Mouse (Mus musculus): Measurements from ENCODE around the gene Nos1. TPM values are rescaled to one million over a fixed set of nuclear protein-coding genes. Genes with fewer than 3 reads are reported as not detected.

Gene Nos1
- polyA plus RNA-seq, 1 experiment from 2014 or later, result 7.2 TPM

DNA sequence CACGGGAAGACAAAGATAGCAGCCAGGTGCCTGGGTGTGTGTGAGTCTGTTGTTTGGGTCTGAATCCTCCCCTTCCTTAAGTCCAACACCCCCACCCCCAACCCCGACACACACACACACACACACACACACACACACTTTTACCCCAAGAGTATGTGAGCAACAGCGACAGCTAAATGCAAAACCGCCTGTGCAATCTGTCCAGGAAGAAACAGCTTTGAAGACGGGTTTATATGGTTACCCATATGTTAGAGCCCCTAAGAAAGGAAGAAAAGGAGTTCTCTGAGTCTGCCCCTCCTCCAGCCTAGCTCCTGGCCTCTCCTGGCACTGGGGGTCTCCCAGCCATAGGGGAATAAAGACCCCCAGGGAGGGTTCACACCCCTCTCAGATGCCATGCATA is 60.2 kb downstream of the Nos1 start:
- peak overlapping the region; percentile 70 for H3K4me2 ChIP-seq (replicated peaks)
- peaks cover 15% of the 10 kb centered on the region; the same call in 1 of the 2 replicates for H3K27me3 ChIP-seq
- peak overlapping the region; percentile 45; the same call in 1 of the 2 replicates for H3K4me3 ChIP-seq
- peak overlapping the region; percentile 86 for H3K27ac ChIP-seq (replicated peaks)
- 0 out of 2 replicates have a peak overlapping the region, but pooled peaks have one; percentile 49 for H3K9ac ChIP-seq (replicated peaks)
- no peaks in the 10 kb centered on the region for H3K9me3 ChIP-seq
- 18% methylated on average over 5 of the region's 5 CpGs for WGBS
- peak; percentile 38; the same call in 1 of the 2 replicates for ATAC-seq (replicated peaks)
- no peaks in the 10 kb centered on the region for H3K36me3 ChIP-seq
- peaks cover 45% of the 10 kb centered on the region for H3K4me1 ChIP-seq

DNA sequence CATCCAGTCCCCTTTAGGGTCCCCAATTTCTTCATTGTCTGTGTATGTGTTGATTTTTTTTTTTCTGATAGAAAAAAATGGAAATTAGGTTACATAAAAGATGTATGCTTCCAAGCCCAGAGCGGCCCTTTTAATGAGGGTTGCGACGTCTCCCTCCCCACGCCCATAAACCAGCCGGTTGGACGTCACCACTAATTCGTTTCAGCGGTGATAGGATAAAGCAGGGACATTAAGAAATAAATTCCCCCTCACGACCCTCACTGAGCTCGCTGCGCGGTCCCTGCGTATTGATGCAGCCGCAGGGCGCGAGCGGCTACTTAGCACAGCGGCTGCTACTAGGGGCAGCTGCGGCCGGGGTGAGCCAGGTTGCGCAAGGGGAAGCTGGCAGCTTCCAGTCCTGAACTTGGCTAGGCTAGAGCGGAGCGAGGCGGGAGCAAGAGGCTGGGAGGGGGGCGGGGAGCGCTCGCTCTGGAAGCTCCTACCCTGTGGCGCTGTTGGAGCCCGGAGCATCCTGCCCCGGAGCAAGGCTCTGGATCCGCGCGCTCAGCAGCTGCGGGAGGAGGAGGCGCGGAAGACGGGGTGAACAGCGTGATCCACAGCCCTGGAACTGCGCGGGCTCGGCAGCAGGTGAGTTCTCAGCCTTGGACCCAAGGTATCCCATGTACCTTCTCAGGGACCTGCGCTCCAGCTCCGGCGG is 61.0 kb downstream of the Nos1 start:
- peaks cover 15% of the 10 kb centered on the region; the same call in 1 of the 2 replicates for H3K27me3 ChIP-seq
- under 1% methylated on average over 41 of the region's 44 CpGs for WGBS
- H3K27ac ChIP-seq (replicated peaks), result peak overlapping the region; percentile 86
- H3K4me3 ChIP-seq, result peak overlapping the region; percentile 45
- H3K4me2 ChIP-seq (replicated peaks), result peak overlapping the region; percentile 70
- H3K9ac ChIP-seq (replicated peaks), result peak overlapping the region; percentile 49
- H3K36me3 ChIP-seq, result no peaks in the 10 kb centered on the region
- H3K9me3 ChIP-seq, result no peaks in the 10 kb centered on the region
- peak; percentile 72 for ATAC-seq (replicated peaks)
- H3K4me1 ChIP-seq, result peaks cover 45% of the 10 kb centered on the region

DNA sequence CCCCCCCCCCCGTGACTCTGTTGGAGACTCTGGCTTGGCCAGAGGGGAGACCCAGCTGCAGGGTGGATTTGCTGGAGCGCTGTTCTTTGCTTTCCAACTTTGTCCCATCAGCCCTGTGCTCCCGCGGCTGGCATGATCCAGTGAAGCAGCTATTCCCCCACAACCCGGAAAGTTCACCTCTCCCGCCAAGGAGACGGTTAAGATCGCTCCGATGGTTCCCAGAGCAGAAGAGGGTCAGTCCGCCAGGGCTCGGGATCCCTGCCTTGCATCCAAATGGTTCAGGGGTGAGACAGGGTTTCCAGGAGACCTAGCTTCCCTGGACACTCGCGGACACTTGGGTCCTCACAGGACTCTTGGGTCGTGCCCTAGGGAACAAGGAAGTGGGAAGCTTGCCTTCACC is 61.9 kb downstream of the Nos1 start:
- WGBS, result 3% methylated on average over 14 of the region's 14 CpGs
- Histone ChIP-seq H3K4me3 (peak overlapping the region; percentile 45), H3K4me1 (peaks cover 39% of the 10 kb centered on the region), H3K4me2 (replicated peaks) (peak overlapping the region; percentile 70), H3K36me3 (no peaks in the 10 kb centered on the region), H3K9me3 (no peaks in the 10 kb centered on the region), H3K9ac (replicated peaks) (peak overlapping the region; percentile 49), H3K27me3 (peaks cover 15% of the 10 kb centered on the region; the same call in 1 of the 2 replicates), H3K27ac (replicated peaks) (no peak overlapping the region)
- ATAC-seq (replicated peaks), result no peak

DNA sequence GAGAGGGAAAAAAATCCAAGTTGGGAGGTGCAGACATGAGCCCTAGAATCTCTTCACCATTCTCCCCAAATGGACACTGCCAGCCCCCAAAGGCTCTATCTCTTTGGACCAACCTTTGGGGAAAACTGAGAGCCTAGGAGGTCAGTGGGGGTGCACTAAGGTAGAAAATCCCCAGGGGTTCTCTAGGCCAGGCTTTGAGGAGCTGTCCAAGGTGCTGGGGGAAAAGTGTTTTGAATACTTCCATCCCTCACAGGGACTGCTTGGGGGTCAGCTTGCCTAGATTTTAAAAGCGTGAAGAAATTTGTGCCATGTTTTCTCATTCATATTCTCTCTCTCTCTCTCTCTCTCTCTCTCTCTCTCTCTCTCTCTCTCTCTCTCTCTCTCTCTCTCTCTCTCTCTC is 63.8 kb downstream of the Nos1 start:
- peaks cover 15% of the 10 kb centered on the region; the same call in 1 of the 2 replicates for H3K27me3 ChIP-seq
- no peak overlapping the region for H3K9ac ChIP-seq (replicated peaks)
- no peak overlapping the region for H3K27ac ChIP-seq (replicated peaks)
- no peak overlapping the region for H3K4me3 ChIP-seq
- no peak overlapping the region for H3K4me2 ChIP-seq (replicated peaks)
- H3K9me3 ChIP-seq, result no peaks in the 10 kb centered on the region
- peaks cover 34% of the 10 kb centered on the region for H3K4me1 ChIP-seq
- WGBS, result 21% methylated on average over 1 of the region's 1 CpGs
- H3K36me3 ChIP-seq, result no peaks in the 10 kb centered on the region
- ATAC-seq (replicated peaks), result no peak

DNA sequence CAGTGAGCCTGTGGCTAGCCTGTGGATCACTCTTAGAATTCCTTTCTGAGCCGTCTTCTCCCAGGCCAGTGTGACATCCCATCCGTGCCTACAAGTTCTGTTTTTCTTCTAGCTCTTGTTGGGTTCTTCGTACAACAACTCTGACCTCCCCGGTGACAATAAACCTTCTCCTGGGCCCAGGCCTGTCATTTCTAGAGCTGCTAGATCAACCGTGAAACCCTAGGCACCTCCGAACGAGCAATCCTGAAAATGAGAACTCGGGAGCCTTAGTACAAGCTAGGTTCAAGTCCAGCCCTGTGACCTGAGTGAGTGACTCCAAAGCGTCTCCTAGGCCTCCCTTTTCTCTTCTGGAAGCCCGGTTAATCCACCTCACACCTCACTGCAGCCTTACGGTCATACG is 69.6 kb downstream of the Nos1 start:
- Histone ChIP-seq H3K9me3 (no peaks in the 10 kb centered on the region), H3K4me3 (no peak overlapping the region), H3K4me1 (no peaks in the 10 kb centered on the region), H3K27me3 (no peaks in the 10 kb centered on the region), H3K9ac (replicated peaks) (no peak overlapping the region), H3K36me3 (no peaks in the 10 kb centered on the region), H3K4me2 (replicated peaks) (no peak overlapping the region), H3K27ac (replicated peaks) (no peak overlapping the region)
- ATAC-seq (replicated peaks), result no peak
- 76% methylated on average over 12 of the region's 12 CpGs for WGBS

DNA sequence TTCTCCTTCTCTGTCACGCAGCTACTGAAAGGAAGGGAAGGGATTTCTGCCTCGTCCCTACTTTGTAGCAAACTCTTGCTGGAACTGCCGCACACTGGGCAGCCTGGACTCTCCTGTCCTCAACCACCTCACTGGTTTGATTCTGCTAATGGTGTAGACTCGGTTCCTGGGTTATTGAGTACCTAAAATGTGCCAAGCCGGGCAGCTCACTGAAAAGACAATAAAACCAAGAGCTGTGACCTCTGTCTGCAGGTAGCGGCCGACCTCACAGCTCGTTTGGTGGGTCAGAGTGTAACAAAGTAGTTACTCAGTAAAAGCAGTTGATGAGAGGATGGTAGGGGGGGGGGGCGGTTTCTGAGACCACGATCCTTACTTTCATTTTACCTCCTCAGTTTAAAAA is 72.9 kb downstream of the Nos1 start:
- WGBS, result 63% methylated on average over 10 of the region's 10 CpGs
- no peaks in the 10 kb centered on the region for H3K27me3 ChIP-seq
- ATAC-seq (replicated peaks), result no peak

DNA sequence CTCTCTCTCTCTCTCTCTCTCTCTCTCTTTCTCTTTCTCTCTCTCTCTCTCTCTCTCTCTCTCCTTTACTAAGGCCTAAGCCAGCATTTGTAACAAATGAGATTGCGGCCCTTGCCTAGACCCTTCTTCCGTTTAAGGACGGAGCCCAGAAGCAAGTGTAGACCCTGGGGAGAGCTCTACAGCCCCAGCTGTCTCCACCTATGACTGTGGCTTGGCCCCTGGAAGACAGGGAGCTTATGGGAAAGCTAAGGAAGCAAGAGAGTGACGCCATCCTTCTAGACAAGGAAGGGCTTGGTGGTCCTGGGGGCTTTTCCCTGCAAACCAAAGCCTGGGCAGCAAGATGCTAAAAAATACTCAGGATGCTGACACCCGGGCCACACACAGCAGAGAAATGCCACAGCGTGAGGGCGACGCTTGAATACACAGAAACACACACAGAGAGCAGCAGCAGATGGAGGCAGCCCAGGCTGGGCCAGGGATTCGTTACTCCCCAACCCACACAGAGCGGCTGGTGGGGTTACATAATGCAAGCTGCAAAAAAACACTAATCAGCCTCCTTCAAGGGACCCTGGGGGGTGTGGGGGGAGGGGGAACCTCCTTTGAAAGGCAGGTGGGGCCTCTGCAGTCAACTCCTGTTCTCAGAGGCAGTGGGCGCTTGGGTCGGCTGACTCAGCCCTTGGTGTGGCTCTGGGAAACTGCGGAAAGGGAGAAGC is 83.9 kb downstream of the Nos1 start:
- Histone ChIP-seq H3K9ac (replicated peaks) (peak overlapping the region; percentile 13; the same call in 1 of the 2 replicates), H3K4me2 (replicated peaks) (0 out of 2 replicates have a peak overlapping the region, but pooled peaks have one; percentile 5), H3K4me1 (peaks cover 8% of the 10 kb centered on the region), H3K27me3 (no peaks in the 10 kb centered on the region), H3K36me3 (0 out of 2 replicates have a peak, but pooled peaks cover 3% of the 10 kb centered on the region), H3K4me3 (no peak overlapping the region), H3K27ac (replicated peaks) (peak overlapping the region; percentile 54), H3K9me3 (no peaks in the 10 kb centered on the region)
- ATAC-seq (replicated peaks), result peak; percentile 81
- WGBS, result 10% methylated on average over 13 of the region's 13 CpGs

More for the DNA sequence above, 72.9 kb downstream of the Nos1 start:
- Histone ChIP-seq H3K4me3 (no peak overlapping the region), H3K36me3 (no peaks in the 10 kb centered on the region), H3K27ac (replicated peaks) (no peak overlapping the region), H3K9ac (replicated peaks) (no peak overlapping the region), H3K4me2 (replicated peaks) (no peak overlapping the region), H3K9me3 (no peaks in the 10 kb centered on the region), H3K4me1 (no peaks in the 10 kb centered on the region)

DNA sequence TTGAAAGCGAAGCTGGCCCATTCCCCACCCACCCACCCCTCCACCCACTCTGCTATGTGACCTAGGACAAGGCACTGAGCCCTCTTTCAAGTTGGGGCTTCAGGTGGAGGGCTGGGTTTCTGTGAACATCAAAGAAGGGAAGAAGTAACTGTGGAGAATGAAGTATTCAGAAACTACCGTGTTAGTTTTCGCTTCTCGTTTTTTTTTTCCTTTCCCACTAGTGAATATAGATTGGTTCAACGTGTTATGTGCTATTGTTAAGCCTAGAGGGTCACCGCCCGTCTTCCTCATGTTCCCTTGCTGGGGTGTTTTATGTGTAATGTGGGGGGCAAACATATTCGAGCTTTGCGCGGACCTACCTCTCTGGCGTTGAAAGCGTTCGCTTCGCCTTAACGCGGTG is 85.0 kb downstream of the Nos1 start:
- Histone ChIP-seq H3K9me3 (no peaks in the 10 kb centered on the region), H3K4me3 (no peak overlapping the region), H3K9ac (replicated peaks) (no peak overlapping the region), H3K27ac (replicated peaks) (no peak overlapping the region), H3K36me3 (0 out of 2 replicates have a peak, but pooled peaks cover 3% of the 10 kb centered on the region), H3K4me1 (peaks cover 8% of the 10 kb centered on the region), H3K4me2 (replicated peaks) (no peak overlapping the region), H3K27me3 (no peaks in the 10 kb centered on the region)
- 73% methylated on average over 16 of the region's 16 CpGs for WGBS
- no peak for ATAC-seq (replicated peaks)

DNA sequence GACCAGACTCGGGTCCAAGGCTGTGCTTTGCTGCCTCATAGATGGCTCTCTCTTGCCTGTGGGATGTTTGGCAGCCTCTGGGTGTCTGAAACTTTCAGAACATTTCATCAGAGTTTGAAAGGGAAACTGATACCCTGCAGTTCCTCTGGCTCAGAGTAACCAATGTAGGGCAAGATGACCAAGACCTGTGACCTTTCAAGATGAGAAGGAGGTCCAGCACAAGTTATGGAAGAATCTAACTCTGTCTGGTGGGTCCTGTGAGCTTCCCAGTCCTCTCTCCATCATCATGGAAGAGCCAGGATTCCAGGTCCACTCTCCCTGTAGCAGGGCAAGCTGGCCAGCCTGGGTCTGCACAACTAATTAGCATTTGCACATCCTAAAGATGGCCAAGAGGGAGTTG is 90.8 kb downstream of the Nos1 start:
- 73% methylated on average over 1 of the region's 1 CpGs for WGBS
- Histone ChIP-seq H3K27me3 (no peaks in the 10 kb centered on the region), H3K4me1 (peaks cover 8% of the 10 kb centered on the region)

DNA sequence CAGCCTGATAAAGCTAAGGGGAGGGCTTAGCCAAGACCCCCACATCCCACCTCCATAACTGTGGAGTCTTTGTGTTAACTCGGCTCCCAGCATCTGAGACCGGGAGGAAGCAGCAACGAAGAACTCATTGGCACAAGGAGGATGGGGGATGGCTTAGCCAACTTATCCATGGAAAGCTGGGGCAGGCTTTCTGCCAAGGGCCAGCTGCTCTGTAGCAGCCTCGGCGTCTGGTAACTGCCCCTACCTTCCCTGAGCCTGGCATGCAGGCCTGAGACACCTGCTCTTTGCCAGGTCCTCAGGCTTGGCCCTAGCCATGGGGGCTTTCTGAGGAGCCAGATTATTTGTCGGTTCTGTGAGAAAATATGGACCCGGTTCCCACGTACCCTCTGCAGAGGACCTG is 93.0 kb downstream of the Nos1 start:
- no peak overlapping the region for H3K27ac ChIP-seq (replicated peaks)
- H3K9ac ChIP-seq (replicated peaks), result no peak overlapping the region
- 65% methylated on average over 8 of the region's 8 CpGs for WGBS
- H3K9me3 ChIP-seq, result no peaks in the 10 kb centered on the region
- no peaks in the 10 kb centered on the region for H3K27me3 ChIP-seq
- H3K4me3 ChIP-seq, result no peak overlapping the region
- H3K4me1 ChIP-seq, result peaks cover 8% of the 10 kb centered on the region
- no peaks in the 10 kb centered on the region for H3K36me3 ChIP-seq
- ATAC-seq (replicated peaks), result no peak
- no peak overlapping the region for H3K4me2 ChIP-seq (replicated peaks)

More for the DNA sequence above, 90.8 kb downstream of the Nos1 start:
- no peak overlapping the region for H3K27ac ChIP-seq (replicated peaks)
- H3K9ac ChIP-seq (replicated peaks), result no peak overlapping the region
- H3K9me3 ChIP-seq, result no peaks in the 10 kb centered on the region
- H3K4me3 ChIP-seq, result no peak overlapping the region
- no peak for ATAC-seq (replicated peaks)
- 0 out of 2 replicates have a peak, but pooled peaks cover 3% of the 10 kb centered on the region for H3K36me3 ChIP-seq
- no peak overlapping the region for H3K4me2 ChIP-seq (replicated peaks)

DNA sequence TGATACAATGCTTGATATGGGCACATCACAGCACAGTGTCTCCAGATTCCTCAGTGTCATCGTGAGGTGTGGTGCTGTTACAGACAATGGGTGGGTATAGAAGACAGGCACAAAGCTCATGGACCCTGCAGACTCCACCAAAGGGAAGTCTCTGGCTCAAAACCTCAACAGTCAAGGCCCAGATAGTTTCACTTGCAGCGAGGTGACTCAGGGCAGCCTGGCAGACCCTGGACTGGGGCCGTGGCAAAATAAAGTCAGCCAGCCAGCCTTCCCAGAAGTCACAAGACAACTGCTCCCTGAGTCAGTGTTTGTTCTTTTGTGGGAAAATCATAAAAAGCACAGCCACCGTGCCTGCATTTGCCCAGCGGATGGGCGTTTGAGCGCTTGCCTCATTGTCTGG is 93.4 kb downstream of the Nos1 start:
- H3K9me3 ChIP-seq, result no peaks in the 10 kb centered on the region
- 71% methylated on average over 7 of the region's 7 CpGs for WGBS
- no peak overlapping the region for H3K9ac ChIP-seq (replicated peaks)
- no peaks in the 10 kb centered on the region for H3K36me3 ChIP-seq
- H3K27me3 ChIP-seq, result no peaks in the 10 kb centered on the region
- H3K4me2 ChIP-seq (replicated peaks), result no peak overlapping the region
- no peak for ATAC-seq (replicated peaks)
- H3K4me1 ChIP-seq, result peaks cover 8% of the 10 kb centered on the region
- H3K27ac ChIP-seq (replicated peaks), result no peak overlapping the region
- H3K4me3 ChIP-seq, result no peak overlapping the region

DNA sequence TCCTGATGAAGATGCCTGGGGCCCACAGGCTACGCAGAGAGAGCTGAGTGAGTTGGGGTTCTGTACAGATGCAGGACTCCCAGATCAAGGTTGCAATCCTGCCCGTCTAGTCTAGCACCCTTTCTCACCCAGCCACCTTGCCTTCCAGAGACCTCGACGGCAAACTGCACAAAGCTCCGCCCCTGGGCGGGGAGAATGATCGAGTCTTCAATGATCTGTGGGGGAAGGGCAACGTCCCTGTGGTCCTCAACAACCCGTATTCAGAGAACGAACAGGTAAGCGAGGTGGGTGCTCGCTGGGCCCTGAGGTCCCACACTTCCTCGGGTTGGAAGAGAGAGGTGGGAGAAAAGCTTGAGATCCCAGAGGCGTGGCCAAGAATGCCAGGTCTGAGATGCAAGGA is 98.3 kb downstream of the Nos1 start:
- ATAC-seq (replicated peaks), result no peak
- 46% methylated on average over 14 of the region's 14 CpGs for WGBS
- H3K4me2 ChIP-seq (replicated peaks), result no peak overlapping the region

More for the DNA sequence above, 98.3 kb downstream of the Nos1 start:
- H3K9ac ChIP-seq (replicated peaks), result no peak overlapping the region
- H3K9me3 ChIP-seq, result no peaks in the 10 kb centered on the region
- H3K27me3 ChIP-seq, result no peaks in the 10 kb centered on the region
- no peak overlapping the region for H3K4me3 ChIP-seq
- H3K27ac ChIP-seq (replicated peaks), result no peak overlapping the region
- H3K4me1 ChIP-seq, result peaks cover 6% of the 10 kb centered on the region
- no peaks in the 10 kb centered on the region for H3K36me3 ChIP-seq
